Mouse (Mus musculus) thymus, postnatal 0 days (tissue): ENCODE data around the gene Qdpr. TPM values are rescaled to one million over a fixed set of nuclear protein-coding genes. Genes with fewer than 3 reads are reported as not detected.
A peak's percentile ranks its signal among the peaks of the same experiment; 100 is the strongest.

Experiments used
- DNase-seq: peaks from one replicate; pipeline ENCODE4 v3.0.0-alpha.2; 2015; ENCODE audit warnings: low spot score
- polyA plus RNA-seq: library from polyadenylated mRNA; unstranded; fragments of >200 nt; fragmentation: Nextera tagmentation; extraction: Ambion mirVana; gene quantifications from 2 replicates; pipeline ENCODE4 v1.2.1, GENCODE M21; 2015

The Qdpr gene
- polyA plus RNA-seq, 1 experiment from 2014 or later = 125 TPM

GRCm38 (mm10) chr5:45402632-45403031 lies 47.4 kb downstream of the Qdpr start:
- peak; percentile 60 for DNase-seq

DNA sequence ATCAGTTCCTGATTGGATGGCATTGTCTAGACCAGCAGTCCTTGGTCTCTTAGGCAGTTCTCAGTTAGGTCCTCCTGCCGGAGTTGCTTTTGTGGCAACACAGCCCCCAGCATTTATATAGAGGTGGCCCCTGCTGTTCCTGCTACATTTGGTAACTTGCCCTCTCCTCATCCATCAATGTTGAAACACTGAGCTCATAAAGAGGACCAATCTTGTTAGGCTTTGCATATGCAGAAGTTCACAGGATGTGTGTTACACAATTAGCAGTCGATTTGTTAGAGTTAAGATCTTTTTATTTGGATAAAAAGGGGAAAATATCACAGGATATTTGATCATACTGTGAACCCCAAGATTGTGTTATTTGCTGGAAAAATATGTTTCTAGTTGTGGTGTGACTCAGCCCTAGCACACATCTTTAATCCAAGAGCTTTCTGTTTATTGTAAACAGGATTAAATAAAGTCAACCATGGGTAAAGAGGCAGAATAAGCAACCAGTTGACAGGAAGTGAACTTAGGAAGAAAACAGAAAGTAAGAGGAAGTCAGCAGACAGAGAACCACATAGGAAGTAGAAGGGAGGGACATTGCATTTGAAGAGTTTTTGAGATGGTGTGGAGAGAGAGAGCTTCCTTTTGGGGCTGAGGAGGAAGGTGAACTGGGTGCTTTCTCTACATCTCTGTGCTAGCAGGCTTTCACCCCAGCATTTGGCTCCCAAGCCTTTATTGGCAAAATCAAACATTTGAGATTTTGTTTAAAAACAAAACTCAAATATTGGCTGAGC lies 65.8 kb downstream of the Qdpr start:
- DNase-seq = no peak

Other genes starting within 250 kb of the Qdpr start
- gene Clrn2, start 3.5 kb upstream of the Qdpr start, polyA plus RNA-seq = not detected in 2 replicates
- gene Lap3, start 43.1 kb upstream of the Qdpr start, polyA plus RNA-seq = 45.1 and 48.1 TPM in 2 replicates
- 257 and 260 TPM in 2 replicates for gene Med28, start 70.0 kb upstream of the Qdpr start, polyA plus RNA-seq
- 0.14 and 0.20 TPM in 2 replicates for gene Fam184b, start 189.4 kb upstream of the Qdpr start, polyA plus RNA-seq
- 64.0 and 70.1 TPM in 2 replicates for gene Ncapg, start 219.7 kb upstream of the Qdpr start, polyA plus RNA-seq